Mouse (Mus musculus): ENCODE measurements at regions not wholly inside any gene's neighbourhood (a gene's known extent, or its start where the extent isn't known, plus 50 kb on each side); places are given as distances from the start of the nearest gene placed in this dataset.
A peak's percentile ranks its signal among the peaks of the same experiment; 100 is the strongest.

GRCm38 (mm10) chr16:65250426-65250825 is 144.8 kb upstream of the Htr1f start:
- no peak for ATAC-seq (replicated peaks; ENCODE audit: low read depth, poor library complexity, severe bottlenecking)

GRCm38 (mm10) chr16:65247475-65247874 is 141.8 kb upstream of the Htr1f start:
- no peak for ATAC-seq (replicated peaks; ENCODE audit: low read depth, poor library complexity, severe bottlenecking)

- ATAC-seq (replicated peaks; ENCODE audit: low read depth, poor library complexity, severe bottlenecking) = no peak
Observed at GRCm38 (mm10) chr16:65234404-65234803, 128.8 kb upstream of the Htr1f start.

- ATAC-seq (replicated peaks; ENCODE audit: low read depth, poor library complexity, severe bottlenecking) = no peak
Observed at GRCm38 (mm10) chr16:65233964-65234363, 128.3 kb upstream of the Htr1f start.

GRCm38 (mm10) chr16:65219434-65219833 is 113.8 kb upstream of the Htr1f start:
- ATAC-seq (replicated peaks; ENCODE audit: low read depth, poor library complexity, severe bottlenecking) = no peak

GRCm38 (mm10) chr16:65212367-65212766 is 106.7 kb upstream of the Htr1f start:
- no peak for ATAC-seq (replicated peaks; ENCODE audit: low read depth, poor library complexity, severe bottlenecking)

GRCm38 (mm10) chr16:65201329-65201728 is 95.7 kb upstream of the Htr1f start:
- ATAC-seq (replicated peaks; ENCODE audit: low read depth, poor library complexity, severe bottlenecking) = peak; percentile 62; the same call in 1 of the 2 replicates

- ATAC-seq (replicated peaks; ENCODE audit: low read depth, poor library complexity, severe bottlenecking) = peak; percentile 39; the same call in 1 of the 2 replicates
Observed at GRCm38 (mm10) chr16:65197203-65197844, 91.7 kb upstream of the Htr1f start.

GRCm38 (mm10) chr16:65195761-65196160 is 90.1 kb upstream of the Htr1f start:
- ATAC-seq (replicated peaks; ENCODE audit: low read depth, poor library complexity, severe bottlenecking) = no peak

GRCm38 (mm10) chr16:65191574-65192149 is 86.0 kb upstream of the Htr1f start:
- ATAC-seq (replicated peaks; ENCODE audit: low read depth, poor library complexity, severe bottlenecking) = no peak

- peak; percentile 89 for ATAC-seq (replicated peaks; ENCODE audit: low read depth, poor library complexity, severe bottlenecking)
Observed at GRCm38 (mm10) chr16:65174561-65174960, 68.9 kb upstream of the Htr1f start.

GRCm38 (mm10) chr16:65167151-65167550 is 61.5 kb upstream of the Htr1f start:
- ATAC-seq (replicated peaks; ENCODE audit: low read depth, poor library complexity, severe bottlenecking) = no peak

- no peak for ATAC-seq (replicated peaks; ENCODE audit: low read depth, poor library complexity, severe bottlenecking)
Observed at GRCm38 (mm10) chr16:65162766-65163165, 57.1 kb upstream of the Htr1f start.

GRCm38 (mm10) chr16:65160286-65160685 is 54.6 kb upstream of the Htr1f start:
- ATAC-seq (replicated peaks; ENCODE audit: low read depth, poor library complexity, severe bottlenecking) = no peak

- no peak for ATAC-seq (replicated peaks; ENCODE audit: low read depth, poor library complexity, severe bottlenecking)
Observed at GRCm38 (mm10) chr16:65155536-65155935, 49.9 kb upstream of the Htr1f start.

Measured in common myeloid progenitor, adult 5-6 weeks (primary cell).